Mouse (Mus musculus) olfactory bulb, adult 2 months (tissue): ENCODE results near the gene Zfand4.

ENCODE experiments used
- CTCF ChIP-seq: fragments of 200-500 bp; IDR thresholded peaks from 2 replicates; pipeline ENCODE4 v1.5.1; 2012; ENCODE audit warnings: low read depth, mild to moderate bottlenecking, low read length, moderate library complexity; ENCODE audit not compliant: insufficient read depth
- POLR2A ChIP-seq: fragments of 200-500 bp; IDR thresholded peaks from 2 replicates; pipeline ENCODE4 v1.6.1; 2012; ENCODE audit warnings: mild to moderate bottlenecking, low read depth, low read length, moderate library complexity; ENCODE audit not compliant: insufficient read depth

DNA sequence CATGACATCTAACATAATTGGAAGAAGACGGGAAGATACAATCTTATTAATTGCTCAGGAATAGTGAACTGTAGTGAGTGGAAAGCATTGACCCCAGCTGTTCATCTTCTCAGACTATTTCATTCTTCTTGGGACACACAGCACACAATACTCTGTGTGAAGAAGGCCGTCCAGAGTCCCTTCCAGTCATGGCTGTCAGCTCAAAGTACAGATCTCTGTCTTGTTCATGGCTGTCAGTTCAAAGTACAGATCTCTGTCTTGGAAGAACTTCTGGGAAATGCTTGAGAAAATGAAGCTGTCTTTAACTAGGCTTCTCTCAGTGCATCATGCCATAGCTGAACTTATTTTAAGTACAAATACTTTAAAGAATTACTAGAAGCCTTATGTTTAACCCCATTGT, 83.9 kb downstream of the Zfand4 start:
- TF ChIP-seq CTCF (no peak), POLR2A (no peak)
